Mouse (Mus musculus): Measurements from ENCODE around the gene Cbs.

DNA sequence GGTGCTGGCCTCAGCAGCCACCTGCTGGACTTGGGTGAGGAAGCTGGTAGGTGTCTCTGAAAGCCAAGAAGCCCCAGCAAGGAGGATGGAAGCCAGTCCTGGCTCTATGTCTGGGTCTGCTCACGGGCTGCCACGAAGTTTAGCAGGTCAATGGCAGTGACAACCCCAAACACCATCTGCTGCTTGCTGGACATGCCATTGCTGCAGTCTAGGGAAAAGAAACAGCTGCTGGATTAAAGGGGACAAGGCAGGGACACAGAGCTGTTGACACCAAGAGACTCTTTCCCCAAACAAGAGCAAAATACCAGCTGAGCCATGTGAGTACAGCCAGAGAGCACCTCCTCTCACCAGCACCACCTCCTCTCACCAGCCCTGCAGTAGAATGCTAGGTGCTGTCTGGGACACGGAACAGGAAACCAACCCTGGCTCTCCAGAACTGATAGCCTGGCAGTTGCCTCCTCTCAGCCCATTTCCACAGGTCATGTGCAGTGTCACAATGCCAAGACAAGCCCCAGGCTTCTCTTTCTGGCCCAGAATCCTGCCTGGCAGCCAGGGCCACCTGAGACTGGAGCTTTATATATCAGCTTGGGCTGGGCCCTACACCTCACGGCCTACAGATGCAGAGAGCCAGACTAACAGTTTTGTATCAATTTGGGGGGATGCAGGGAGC, 23.8 kb downstream of the Cbs start:
- TF ChIP-seq CTCF (IDR thresholded peaks at IDR 0.05; ENCODE audit: borderline replicate concordance, extremely low read depth, insufficient read depth, insufficient read length) (no peak), POLR2A (IDR thresholded peaks at IDR 0.05; ENCODE audit: borderline replicate concordance, extremely low read depth, insufficient read depth, insufficient read length, poor library complexity, severe bottlenecking) (no peak)

All from brain, embryonic 14.5 days (tissue).